Mouse (Mus musculus) ES-E14 (cell line): ENCODE results near the gene Zdhhc13. TPM values are rescaled to one million over a fixed set of nuclear protein-coding genes. Genes with fewer than 3 reads are reported as not detected.

Experiments used
- DNase-seq: peaks from one replicate; pipeline ENCODE4 v3.0.0-alpha.2; 2013; ENCODE audit warnings: low read depth, low spot score
- H3K27ac ChIP-seq: 2 replicates; pipeline ENCODE4 v1.5.1; 2012; ENCODE audit warnings: low read depth, mild to moderate bottlenecking, low read length, moderate library complexity, mixed read lengths; ENCODE audit not compliant: poor library complexity, insufficient read depth, severe bottlenecking
- H3K36me3 ChIP-seq: 2 replicates; pipeline ENCODE4 v1.6.1; 2012; ENCODE audit warnings: mild to moderate bottlenecking, low read length, moderate library complexity, mixed read lengths; ENCODE audit not compliant: control insufficient read depth, poor library complexity, insufficient read depth, severe bottlenecking
- H3K4me1 ChIP-seq, 2 experiments: fragments of 150-350 bp in 1 of 2; sonication (generic) in 1 of 2; 2 replicates each; pipeline ENCODE4 v1.6.1; 2012; ENCODE audit warnings: low read length in 2 of 2, mild to moderate bottlenecking in 1 of 2, mixed read lengths in 1 of 2; ENCODE audit not compliant: control insufficient read depth in 2 of 2, insufficient read depth in 2 of 2, poor library complexity in 1 of 2
- H3K4me3 ChIP-seq, 2 experiments: fragments of 150-350 bp in 1 of 2; sonication (generic) in 1 of 2; 2 replicates each; pipeline ENCODE4 v1.5.1; 2012; ENCODE audit warnings: low read length in 2 of 2, low read depth in 1 of 2, mild to moderate bottlenecking in 1 of 2, mixed read lengths in 1 of 2; ENCODE audit not compliant: insufficient read depth in 1 of 2, poor library complexity in 1 of 2, severe bottlenecking in 1 of 2
- H3K9ac ChIP-seq: 2 replicates; pipeline ENCODE4 v1.6.1; 2012; ENCODE audit warnings: low read depth, mild to moderate bottlenecking, low read length, mixed read lengths; ENCODE audit not compliant: poor library complexity, insufficient read depth, severe bottlenecking
- H3K9me3 ChIP-seq: fragments of 150-350 bp; sonication (generic); 2 replicates; pipeline ENCODE4 v1.6.1; 2012; ENCODE audit warnings: low read depth, mild to moderate bottlenecking, low read length; ENCODE audit not compliant: control insufficient read depth, insufficient read depth
- CHD2 ChIP-seq: IDR thresholded peaks from 2 replicates; pipeline ENCODE4 v1.6.1; 2014; ENCODE audit warnings: mild to moderate bottlenecking, low read depth, low read length, inconsistent platforms
- HCFC1 ChIP-seq: IDR thresholded peaks from 2 replicates; pipeline ENCODE4 v1.6.1; 2012; ENCODE audit warnings: low read length, inconsistent platforms, borderline replicate concordance; ENCODE audit not compliant: insufficient read depth
- MAFK ChIP-seq: IDR thresholded peaks from 2 replicates; pipeline ENCODE4 v1.6.1; 2014; ENCODE audit warnings: mild to moderate bottlenecking, low read depth, low read length, inconsistent platforms; ENCODE audit not compliant: insufficient read depth
- ZC3H11A ChIP-seq: IDR thresholded peaks from 2 replicates; pipeline ENCODE4 v1.6.1; 2012; ENCODE audit warnings: low read depth, mild to moderate bottlenecking, inconsistent platforms, low read length, borderline replicate concordance
- ZNF384 ChIP-seq: IDR thresholded peaks from 2 replicates; pipeline ENCODE4 v1.6.1; 2012; ENCODE audit warnings: low read depth, low read length, inconsistent platforms
- in situ Hi-C, 2 experiments: fragments of 600-800 bp; cut with MboI; formaldehyde crosslinking; loops; one replicate each; pipeline ENCODE4 v1.15.1; 2025; ENCODE audit warnings: low sequenced_read_pairs in 2 of 2, inconsistent platforms in 1 of 2; ENCODE audit not compliant: unreplicated experiment in 2 of 2
- total RNA-seq: library from RNA; depleted of rRNA; stranded (reverse); fragments of 300-350 nt; gene quantifications from 2 replicates; pipeline ENCODE4 v1.2.3, GENCODE M21; 2012

Zdhhc13 gene
- total RNA-seq, 1 experiment, result 58.0 TPM

DNA sequence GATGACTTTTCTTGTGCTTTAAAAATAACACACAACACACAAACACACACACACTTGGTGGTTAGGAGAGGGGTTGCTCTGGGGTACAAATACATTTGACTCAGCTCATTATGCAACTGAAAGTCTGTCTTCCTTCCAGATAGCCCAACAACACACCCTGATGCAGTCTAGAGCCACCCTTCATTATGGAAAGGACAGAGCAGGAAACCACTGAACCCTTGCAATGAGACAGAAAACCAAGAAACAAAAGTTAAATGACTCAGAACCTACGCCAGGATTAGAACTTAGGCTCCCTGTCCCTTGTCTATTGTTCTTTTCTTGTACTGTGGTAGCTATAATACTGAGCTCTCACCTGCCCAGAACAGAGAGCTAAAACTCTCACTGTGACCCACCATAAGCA is 28.0 kb upstream of the Zdhhc13 start:
- H3K4me1 ChIP-seq, result no peaks in the 10 kb centered on the region
- H3K27ac ChIP-seq, result no peak overlapping the region
- no peaks in the 10 kb centered on the region for H3K36me3 ChIP-seq
- in situ Hi-C loops, result no loop called here
- DNase-seq, result no peak
- TF ChIP-seq ZNF384, result no peak
- TF ChIP-seq ZC3H11A, result no peak
- no peak for TF ChIP-seq MAFK
- no peak for TF ChIP-seq CHD2
- no peak for TF ChIP-seq HCFC1
- H3K4me3 ChIP-seq, result no peak overlapping the region
- no peaks in the 10 kb centered on the region for H3K9me3 ChIP-seq
- H3K9ac ChIP-seq, result no peak overlapping the region

DNA sequence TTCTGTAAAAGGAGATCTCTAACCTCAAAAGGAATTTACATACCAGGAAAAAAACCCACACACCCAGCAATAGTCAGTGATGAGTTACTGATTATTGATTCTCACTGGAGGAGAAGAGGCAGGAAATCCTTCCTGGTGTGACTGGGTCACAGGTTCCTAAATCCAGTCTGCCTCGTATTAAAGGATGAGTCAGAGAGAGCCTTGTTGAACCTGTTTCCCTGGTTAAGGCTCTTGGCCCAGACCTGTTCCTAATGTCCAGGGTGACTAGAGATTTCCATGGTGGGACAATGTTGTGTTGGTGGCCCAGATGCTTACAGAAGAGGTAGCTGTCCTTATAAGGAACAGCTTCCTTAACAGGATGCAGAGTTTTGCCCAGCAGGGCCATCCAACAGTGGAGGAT is 26.5 kb upstream of the Zdhhc13 start:
- no peaks in the 10 kb centered on the region for H3K36me3 ChIP-seq
- no peak for DNase-seq
- no peak overlapping the region for H3K9ac ChIP-seq
- TF ChIP-seq CHD2 (no peak), ZC3H11A (no peak), HCFC1 (no peak), MAFK (no peak)
- no peak overlapping the region for H3K27ac ChIP-seq
- no peaks in the 10 kb centered on the region for H3K9me3 ChIP-seq
- no peaks in the 10 kb centered on the region for H3K4me1 ChIP-seq
- H3K4me3 ChIP-seq, result no peak overlapping the region
- in situ Hi-C loops, result no loop called here

- TF ChIP-seq ZC3H11A (no peak), ZNF384 (no peak), HCFC1 (no peak), CHD2 (no peak), MAFK (no peak)
- in situ Hi-C loops, result no loop called here
- no peak for DNase-seq
- no peak overlapping the region for H3K9ac ChIP-seq
- H3K4me1 ChIP-seq, result no peaks in the 10 kb centered on the region
- H3K4me3 ChIP-seq, result no peak overlapping the region
- no peaks in the 10 kb centered on the region for H3K36me3 ChIP-seq
- no peak overlapping the region for H3K27ac ChIP-seq
- no peaks in the 10 kb centered on the region for H3K9me3 ChIP-seq
These were observed 26.1 kb upstream of the Zdhhc13 start for GRCm38 (mm10) chr7:48762721-48763120.

GRCm38 (mm10) chr7:48765959-48766358 is 22.8 kb upstream of the Zdhhc13 start:
- Histone ChIP-seq H3K27ac (no peak overlapping the region), H3K36me3 (no peaks in the 10 kb centered on the region), H3K9me3 (no peaks in the 10 kb centered on the region), H3K9ac (no peak overlapping the region), H3K4me1 (no peaks in the 10 kb centered on the region), H3K4me3 (no peak overlapping the region)
- no peak for TF ChIP-seq HCFC1
- no peak for TF ChIP-seq ZNF384
- TF ChIP-seq MAFK, result no peak
- no peak for TF ChIP-seq CHD2
- TF ChIP-seq ZC3H11A, result no peak
- no peak for DNase-seq
- in situ Hi-C loops, result no loop called here

DNA sequence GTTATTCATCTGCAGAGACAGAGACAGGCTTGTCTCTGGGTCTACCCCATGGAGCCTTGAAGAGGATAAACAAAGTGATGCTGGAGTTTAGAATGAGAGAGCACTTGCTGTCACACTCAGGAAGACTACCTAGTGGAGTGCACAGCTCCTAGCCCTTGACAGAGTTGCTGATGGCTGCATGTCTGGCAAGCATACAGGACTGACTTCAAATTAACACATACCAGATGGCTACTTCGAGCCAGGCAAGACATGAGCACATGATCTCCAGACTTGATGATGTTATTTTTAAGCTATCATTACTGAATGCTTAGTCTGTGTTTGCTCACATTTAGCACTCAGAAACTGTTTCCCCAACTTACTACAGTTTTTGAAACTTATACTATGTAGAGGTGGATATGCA is 19.1 kb upstream of the Zdhhc13 start:
- Histone ChIP-seq H3K9ac (no peak overlapping the region), H3K4me3 (no peak overlapping the region), H3K27ac (no peak overlapping the region), H3K36me3 (no peaks in the 10 kb centered on the region), H3K9me3 (no peaks in the 10 kb centered on the region), H3K4me1 (no peaks in the 10 kb centered on the region)
- in situ Hi-C loops, result no loop called here
- no peak for DNase-seq
- no peak for TF ChIP-seq CHD2
- TF ChIP-seq HCFC1, result no peak
- TF ChIP-seq ZNF384, result no peak
- no peak for TF ChIP-seq ZC3H11A
- TF ChIP-seq MAFK, result no peak
